Mouse (Mus musculus) activated CD4-positive, CD25-positive, alpha-beta regulatory T cell, adult 4 months (primary cell): ENCODE results near the gene Hist1h3f. TPM values are rescaled to one million over a fixed set of nuclear protein-coding genes. Genes with fewer than 3 reads are reported as not detected.

Experiments
- ATAC-seq: one replicate; pipeline ENCODE4 v1.8.0; 2017
- polyA plus RNA-seq, 2 experiments: library from polyadenylated mRNA; unstranded; fragments of 100-300 nt; shearing (Covaris generic); gene quantifications; one replicate each; pipeline ENCODE4 v1.2.1; 2017

Gene Hist1h3f
- polyA plus RNA-seq, 2 experiments from 2014 or later, result 1.1 TPM; not detected in 1

DNA sequence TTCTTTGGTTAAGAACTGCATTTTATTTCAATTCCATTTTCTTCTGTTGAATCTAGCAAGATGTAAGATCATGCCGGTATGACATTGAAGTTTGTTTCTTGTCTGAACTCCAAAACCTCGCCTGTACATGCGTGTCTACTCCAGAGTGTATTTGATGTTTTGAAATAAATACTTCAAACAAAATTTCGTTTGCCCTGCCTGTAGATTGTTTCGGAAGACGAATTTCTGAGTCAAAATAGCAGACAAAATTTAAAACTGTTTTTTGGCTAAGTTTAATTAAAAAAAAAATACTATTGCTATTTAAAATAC lies 25.6 kb upstream of the Hist1h3f start:
- ATAC-seq, result no peak

DNA sequence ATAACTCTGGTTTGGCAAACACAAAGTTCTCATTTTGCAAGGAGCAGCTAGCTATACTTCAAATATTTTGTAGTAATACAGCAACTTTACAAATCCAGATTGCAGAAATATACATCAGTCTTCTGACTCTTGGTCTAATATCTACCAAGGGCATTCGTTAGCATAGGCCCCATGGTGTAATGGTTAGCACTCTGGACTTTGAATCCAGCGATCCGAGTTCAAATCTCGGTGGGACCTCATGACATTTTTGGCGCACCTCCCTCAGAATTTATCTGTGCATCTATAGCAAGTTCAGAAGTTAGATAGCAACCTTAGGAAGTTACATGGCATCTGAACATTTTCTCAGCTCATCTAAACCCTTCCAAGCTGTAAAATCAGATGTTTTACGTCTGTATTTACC lies 25.0 kb upstream of the Hist1h3f start:
- ATAC-seq, result peak; percentile 31

- ATAC-seq, result peak; percentile 14
These were observed 24.4 kb upstream of the Hist1h3f start for GRCm38 (mm10) chr13:23519416-23519815.

DNA sequence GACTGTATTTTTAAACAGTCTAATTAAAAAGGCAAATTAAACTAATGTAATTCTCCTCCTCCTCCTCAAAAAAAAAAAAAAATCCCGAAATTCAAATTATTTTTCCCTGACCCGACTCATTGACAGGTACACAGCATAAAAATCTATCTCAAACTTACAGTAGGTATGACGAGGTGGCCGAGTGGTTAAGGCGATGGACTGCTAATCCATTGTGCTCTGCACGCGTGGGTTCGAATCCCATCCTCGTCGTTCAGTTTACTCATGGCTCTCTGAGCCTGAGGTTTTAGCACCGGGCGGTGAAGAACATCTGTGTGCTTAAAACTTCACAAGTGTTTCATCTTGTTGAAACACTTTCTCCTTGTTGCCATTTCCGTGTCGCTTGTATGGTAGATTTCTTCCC lies 22.1 kb upstream of the Hist1h3f start:
- no peak for ATAC-seq

GRCm38 (mm10) chr13:23523976-23524375 lies 19.9 kb upstream of the Hist1h3f start:
- no peak for ATAC-seq

DNA sequence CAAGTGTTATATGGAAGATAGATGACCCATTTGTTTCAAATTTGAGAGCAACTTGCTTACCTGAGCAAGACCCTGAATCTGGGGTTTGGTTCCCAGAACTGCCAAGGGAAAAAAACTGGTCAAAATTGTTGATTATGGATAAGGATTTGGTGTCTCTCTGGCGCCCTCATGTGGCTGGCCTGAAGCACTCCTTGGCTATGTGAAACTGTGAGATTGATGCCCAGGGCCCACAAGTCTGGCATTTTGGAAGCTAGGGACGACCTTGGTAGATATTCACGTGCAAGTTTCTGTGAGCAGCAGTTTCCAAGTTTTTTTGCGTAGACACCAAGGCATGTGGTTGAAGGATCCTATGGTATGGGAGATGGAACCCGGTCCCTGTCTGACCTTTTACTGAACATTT lies 19.2 kb upstream of the Hist1h3f start:
- peak; percentile 48 for ATAC-seq

GRCm38 (mm10) chr13:23525901-23526300 lies 18.0 kb upstream of the Hist1h3f start:
- no peak for ATAC-seq

DNA sequence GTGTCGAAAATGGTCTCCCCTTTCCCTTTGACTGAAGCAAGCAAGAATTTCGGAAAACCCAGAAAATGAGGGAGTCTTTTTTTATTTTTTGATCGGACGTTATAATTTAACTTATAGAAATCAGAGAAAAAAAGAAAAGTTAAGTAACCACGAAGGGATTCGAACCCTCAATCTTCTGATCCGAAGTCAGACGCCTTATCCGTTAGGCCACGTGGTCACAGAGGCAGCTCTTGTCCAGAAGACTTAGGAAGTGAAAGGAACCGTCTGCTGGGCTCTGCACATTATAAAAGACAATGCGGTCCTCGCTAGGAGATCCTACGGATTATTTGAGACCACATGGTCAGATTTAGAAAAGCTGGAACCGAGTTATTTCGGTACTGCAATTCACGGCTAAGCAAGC lies 17.5 kb upstream of the Hist1h3f start:
- no peak for ATAC-seq

GRCm38 (mm10) chr13:23529005-23529404 lies 14.8 kb upstream of the Hist1h3f start:
- no peak for ATAC-seq

DNA sequence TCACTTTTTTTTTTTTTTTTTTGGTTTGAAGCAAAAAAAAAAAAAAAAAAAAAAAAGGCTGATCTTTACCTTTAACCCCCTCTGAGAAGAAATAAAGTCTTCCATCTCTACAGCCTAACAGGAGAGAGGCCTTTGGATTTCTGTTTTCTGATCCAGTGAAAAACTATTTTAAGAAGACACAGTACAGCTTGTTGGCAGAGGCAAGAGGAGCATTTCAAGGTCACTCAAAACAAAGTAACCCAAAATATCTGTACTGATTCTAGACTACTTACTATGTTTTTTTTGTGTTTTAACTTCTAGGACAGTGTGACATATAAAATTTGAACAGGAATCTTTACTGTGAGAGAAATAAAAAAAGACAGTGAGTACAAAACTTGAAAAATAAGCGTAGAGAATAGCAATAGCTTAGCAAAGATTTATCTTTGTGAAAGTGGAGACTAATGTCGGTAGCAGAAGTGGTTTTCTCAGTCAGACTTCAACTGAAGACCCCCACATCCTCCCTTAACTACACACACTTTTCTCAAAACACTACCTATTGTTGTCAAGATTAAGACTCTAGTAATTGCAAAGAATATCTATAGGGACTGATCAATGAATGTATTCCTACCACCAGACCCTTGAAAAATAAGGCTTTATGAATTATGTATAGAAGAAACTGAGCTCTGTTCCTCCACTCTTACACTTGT lies 14.2 kb upstream of the Hist1h3f start:
- ATAC-seq, result no peak

- peak; percentile 5 for ATAC-seq
These were observed 13.5 kb upstream of the Hist1h3f start for GRCm38 (mm10) chr13:23530181-23530900.

DNA sequence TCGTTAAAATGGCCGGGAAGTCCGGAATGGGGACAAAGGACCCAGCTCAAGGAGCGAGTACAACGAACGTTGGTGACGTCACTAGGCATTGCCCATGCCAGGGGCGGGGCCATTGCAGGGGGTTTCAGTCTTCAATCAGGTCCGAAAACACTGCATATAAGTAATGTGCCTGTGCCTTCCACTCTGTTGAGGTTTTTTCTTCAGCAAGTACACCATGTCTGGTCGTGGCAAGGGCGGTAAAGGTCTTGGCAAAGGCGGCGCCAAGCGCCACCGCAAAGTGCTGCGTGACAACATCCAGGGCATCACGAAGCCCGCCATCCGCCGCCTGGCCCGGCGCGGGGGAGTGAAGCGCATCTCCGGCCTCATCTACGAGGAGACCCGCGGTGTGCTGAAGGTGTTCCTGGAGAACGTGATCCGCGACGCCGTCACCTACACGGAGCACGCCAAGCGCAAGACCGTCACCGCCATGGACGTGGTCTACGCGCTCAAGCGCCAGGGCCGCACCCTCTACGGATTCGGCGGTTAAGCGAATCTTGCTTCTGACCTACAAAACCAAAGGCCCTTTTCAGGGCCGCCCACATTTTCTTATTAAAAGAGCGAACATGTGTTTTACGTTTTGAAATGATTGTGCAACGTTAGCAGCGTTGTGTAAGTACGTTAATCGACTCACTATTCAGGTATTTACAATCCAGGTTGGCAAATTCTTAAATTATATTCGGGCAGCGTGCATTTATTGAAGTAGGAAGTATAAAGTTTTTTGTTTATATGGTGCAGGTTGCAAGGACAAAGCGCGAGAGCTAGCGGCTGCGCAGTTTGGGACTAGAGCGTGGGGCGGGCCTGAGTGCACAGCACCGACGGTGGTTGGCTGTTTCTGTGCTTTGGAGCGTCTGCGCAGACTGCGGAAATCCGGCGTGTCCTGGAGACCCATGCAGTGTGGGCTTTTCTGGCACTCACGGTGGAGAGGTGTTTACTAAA lies 12.7 kb upstream of the Hist1h3f start, which contains the start of gene Hist1h4h:
Gene Hist1h4h, plus strand, starts transcription at position 150 of the 975 bp plus-strand sequence.
- peak; percentile 77 for ATAC-seq

DNA sequence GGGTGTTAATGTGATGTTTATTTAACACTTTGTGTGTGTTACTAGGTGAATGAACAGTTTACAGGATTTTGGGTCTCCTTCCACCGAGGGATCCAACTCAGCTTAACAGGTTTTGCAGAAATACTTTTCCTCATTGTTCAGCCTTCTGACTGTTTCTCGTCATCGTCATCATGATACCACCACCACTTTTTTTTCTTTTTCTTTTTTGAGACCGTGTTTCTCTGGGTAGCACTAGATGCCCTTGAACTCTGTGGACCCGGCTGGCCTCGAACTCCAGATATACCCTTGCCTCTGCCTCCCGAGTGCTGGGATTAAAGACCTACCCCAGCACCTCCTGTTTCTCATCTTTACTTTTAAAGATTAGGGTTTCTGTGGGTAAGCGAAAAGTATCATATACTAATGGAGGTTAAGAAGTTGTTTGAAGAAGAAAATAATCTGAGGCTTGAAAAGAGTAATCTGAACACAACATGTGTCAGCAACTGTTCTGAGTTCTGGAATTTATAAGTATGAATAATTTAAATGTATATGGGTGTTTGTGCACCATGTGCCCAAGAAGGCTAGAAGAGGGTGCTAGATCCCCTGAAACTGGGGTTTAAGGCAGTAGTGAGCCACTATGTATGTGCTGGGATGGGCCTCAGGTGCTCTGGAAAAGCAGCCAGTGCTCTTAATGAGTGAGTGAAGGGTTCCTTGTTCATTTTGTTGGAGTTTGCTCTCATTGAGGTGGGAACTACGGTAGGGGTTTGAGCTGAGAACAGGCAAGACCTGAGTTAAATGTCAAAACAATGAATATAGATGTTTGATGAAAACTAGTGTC lies 11.4 kb upstream of the Hist1h3f start:
- ATAC-seq, result no peak

DNA sequence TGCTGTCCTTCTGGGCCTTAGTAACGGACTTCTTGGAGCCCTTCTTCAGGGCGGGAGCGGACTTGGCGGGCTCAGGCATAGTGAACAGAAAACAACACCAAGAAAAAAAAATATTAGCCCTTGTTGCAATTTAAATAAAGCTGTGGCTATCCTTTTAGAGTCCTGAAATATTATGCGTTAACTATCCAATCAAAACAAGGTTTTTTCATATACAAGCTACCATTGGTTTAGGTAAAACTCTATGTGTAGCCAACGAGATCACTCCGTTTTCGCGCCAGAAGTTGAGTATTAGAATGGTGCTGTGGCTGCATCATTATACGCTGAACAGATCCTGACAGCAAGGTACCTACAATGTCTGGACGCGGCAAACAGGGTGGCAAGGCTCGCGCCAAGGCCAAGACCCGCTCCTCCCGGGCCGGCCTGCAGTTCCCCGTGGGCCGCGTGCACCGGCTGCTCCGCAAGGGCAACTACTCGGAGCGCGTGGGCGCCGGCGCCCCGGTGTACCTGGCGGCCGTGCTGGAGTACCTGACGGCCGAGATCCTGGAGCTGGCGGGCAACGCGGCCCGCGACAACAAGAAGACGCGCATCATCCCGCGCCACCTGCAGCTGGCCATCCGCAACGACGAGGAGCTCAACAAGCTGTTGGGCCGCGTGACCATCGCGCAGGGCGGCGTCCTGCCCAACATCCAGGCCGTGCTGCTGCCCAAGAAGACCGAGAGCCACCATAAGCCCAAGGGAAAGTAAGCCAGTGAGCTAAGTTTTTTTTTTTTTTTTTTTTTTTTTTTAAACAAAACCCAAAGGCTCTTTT lies 10.1 kb upstream of the Hist1h3f start, which contains the start of gene Hist1h2af:
Gene Hist1h2af, plus strand, starts transcription at position 347 of the 808 bp plus-strand sequence.
- ATAC-seq, result peak; percentile 24

DNA sequence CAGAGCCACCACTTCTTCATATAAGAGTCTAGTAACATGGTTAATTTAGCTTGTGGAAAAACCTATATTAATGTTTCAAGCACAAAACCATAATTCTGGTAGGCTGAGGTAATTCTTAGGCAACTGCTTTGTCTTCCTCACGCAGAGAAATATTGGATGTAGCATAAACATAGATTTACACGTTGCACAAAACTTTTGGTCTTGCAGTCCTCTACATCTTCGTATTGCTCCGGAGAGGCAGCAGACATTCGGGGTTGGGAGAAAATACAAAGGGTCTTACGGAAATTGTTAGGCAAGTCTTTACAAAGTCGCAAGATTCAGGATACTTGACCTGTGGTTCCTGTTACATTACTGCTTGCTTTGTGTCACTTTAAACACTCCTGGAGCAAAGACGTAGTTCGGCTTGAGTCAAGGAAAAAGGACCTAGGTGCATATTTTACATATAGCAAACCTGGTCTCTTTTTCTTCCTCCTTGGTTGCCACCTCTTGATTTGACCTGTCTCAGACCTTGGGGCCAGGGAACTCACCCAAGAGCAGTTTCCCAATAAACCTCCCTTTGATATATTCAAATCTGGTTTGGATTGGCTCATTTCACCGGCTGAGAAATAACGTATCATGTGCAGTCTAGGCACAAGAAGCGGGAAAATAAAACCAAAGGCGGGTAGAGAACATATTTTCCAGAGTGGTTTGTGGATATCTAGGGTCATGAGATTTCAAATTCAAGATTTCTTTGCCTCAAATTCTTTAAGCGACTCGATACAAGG lies 9.3 kb upstream of the Hist1h3f start:
- no peak for ATAC-seq

DNA sequence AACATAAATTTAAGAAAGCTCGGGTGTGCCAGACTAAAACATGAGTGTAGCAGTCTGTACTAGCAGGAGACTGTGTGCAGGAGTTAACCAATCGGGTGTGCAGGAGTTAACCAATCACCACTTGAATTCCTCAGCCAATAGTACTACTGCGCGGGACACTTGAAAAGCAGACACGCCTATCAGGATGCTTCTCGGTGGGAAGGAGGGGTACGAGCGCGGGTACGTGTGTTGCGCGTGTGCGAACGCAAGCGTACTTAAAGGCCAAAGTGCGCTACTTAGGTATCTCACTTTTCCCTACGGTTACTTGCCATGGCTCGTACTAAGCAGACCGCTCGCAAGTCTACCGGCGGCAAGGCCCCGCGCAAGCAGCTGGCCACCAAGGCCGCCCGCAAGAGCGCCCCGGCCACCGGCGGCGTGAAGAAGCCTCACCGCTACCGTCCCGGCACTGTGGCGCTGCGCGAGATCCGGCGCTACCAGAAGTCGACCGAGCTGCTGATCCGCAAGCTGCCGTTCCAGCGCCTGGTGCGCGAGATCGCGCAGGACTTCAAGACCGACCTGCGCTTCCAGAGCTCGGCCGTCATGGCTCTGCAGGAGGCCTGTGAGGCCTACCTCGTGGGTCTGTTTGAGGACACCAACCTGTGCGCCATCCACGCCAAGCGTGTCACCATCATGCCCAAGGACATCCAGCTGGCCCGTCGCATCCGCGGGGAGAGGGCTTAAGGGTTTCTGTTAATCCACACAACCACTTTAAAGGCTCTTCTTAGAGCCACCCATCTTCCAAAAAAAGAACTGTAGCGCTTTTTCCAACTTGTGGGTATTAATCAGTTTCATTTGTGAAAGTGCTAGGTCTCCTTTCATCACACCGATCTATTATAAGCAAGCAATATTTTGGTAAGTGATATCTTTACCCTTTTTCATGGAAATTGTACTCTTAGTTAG lies 8.4 kb upstream of the Hist1h3f start, which contains the start of gene Hist1h3g:
Gene Hist1h3g, plus strand, starts transcription at position 286 of the 939 bp plus-strand sequence.
- ATAC-seq, result peak; percentile 65

GRCm38 (mm10) chr13:23536076-23536822 lies 7.6 kb upstream of the Hist1h3f start:
- ATAC-seq, result no peak

GRCm38 (mm10) chr13:23537006-23537710 lies 6.7 kb upstream of the Hist1h3f start:
- no peak for ATAC-seq
